Mouse (Mus musculus) forebrain, embryonic 13.5 days (tissue): ENCODE data around the gene Cpn2. TPM values are rescaled to one million over a fixed set of nuclear protein-coding genes. Genes with fewer than 3 reads are reported as not detected.

Experiments used
- ATAC-seq: fragments of 200-750 bp; cut with Nextera tagmentation; 2 replicates; pipeline ENCODE4 v1.8.0; 2017
- H3K27ac ChIP-seq: fragments of 300-500 bp; sonication (generic); 2 replicates; pipeline ENCODE4 v1.5.1; 2015; ENCODE audit warnings: inconsistent platforms, mild to moderate bottlenecking, moderate library complexity
- H3K27me3 ChIP-seq: fragments of 300-500 bp; sonication (generic); 2 replicates; pipeline ENCODE4 v1.6.1; 2015; ENCODE audit warnings: mild to moderate bottlenecking, inconsistent platforms
- H3K36me3 ChIP-seq: fragments of 300-500 bp; sonication (generic); 2 replicates; pipeline ENCODE4 v1.6.1; 2015; ENCODE audit warnings: mild to moderate bottlenecking, inconsistent platforms; ENCODE audit not compliant: poor library complexity, severe bottlenecking
- H3K4me1 ChIP-seq: fragments of 300-500 bp; sonication (generic); 2 replicates; pipeline ENCODE4 v1.6.1; 2015; ENCODE audit warnings: inconsistent platforms
- H3K4me2 ChIP-seq: fragments of 300-500 bp; sonication (generic); 2 replicates; pipeline ENCODE4 v1.6.1; 2015; ENCODE audit warnings: inconsistent platforms, mild to moderate bottlenecking, moderate library complexity
- H3K4me3 ChIP-seq: fragments of 300-500 bp; sonication (generic); 2 replicates; pipeline ENCODE4 v1.5.1; 2015; ENCODE audit warnings: mild to moderate bottlenecking, inconsistent platforms
- H3K9ac ChIP-seq: fragments of 300-500 bp; sonication (generic); 2 replicates; pipeline ENCODE4 v1.6.1; 2015; ENCODE audit warnings: mild to moderate bottlenecking, inconsistent platforms
- H3K9me3 ChIP-seq: fragments of 300-500 bp; sonication (generic); replicated peaks from 2 replicates; pipeline ENCODE4 v1.6.1; 2016; ENCODE audit warnings: inconsistent platforms
- WGBS: fragments of 180-500 bp; shearing (Covaris S2); methylation state at CpG from one replicate; pipeline ENCODE4 v1.1.7; 2015; 5-methylcytosine and 5-hydroxymethylcytosine counted together
- polyA plus RNA-seq: library from polyadenylated mRNA; unstranded; fragments of >200 nt; fragmentation: Nextera tagmentation; extraction: Ambion mirVana; gene quantifications from 2 replicates; pipeline ENCODE4 v1.2.1, GENCODE M21; 2015

The Cpn2 gene
- polyA plus RNA-seq = not detected in 2 replicates

GRCm38 (mm10) chr16:30267359-30267758, at the start of gene Cpn2:
TSS of gene Cpn2 (minus strand) at chr16:30267499.
- Histone ChIP-seq H3K9ac (no peak within 1 kb of the TSS), H3K9me3 (no peaks in the 10 kb centered on the region), H3K4me2 (no peak within 1 kb of the TSS), H3K36me3 (no peaks in the 10 kb centered on the region), H3K27ac (no peak within 1 kb of the TSS), H3K4me3 (no peak within 1 kb of the TSS), H3K4me1 (peaks cover 13% of the 10 kb centered on the region), H3K27me3 (no peaks in the 10 kb centered on the region)
- WGBS = 72% methylated on average over 5 of the region's 5 CpGs
- ATAC-seq = no peak

DNA sequence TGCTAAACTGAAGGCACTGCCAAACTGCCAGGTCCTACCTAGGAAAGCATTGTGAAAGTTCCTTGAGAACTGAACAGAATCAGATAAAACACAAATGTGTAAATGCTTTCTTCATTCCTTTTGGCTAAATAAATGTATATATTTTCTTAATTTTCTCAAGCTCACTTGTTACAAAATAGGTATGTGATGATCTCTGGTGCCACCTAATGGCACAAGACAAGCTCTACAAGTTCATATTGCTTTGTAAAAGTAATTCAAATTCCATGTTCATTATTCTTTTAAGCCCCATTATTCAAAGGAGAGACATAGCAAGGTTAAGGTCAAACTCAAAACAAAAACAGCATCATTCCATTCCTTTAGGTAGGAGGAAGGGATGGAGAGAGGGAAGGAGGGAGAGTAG, 46.9 kb upstream of the Cpn2 start:
- no peak overlapping the region for H3K4me2 ChIP-seq
- peaks cover 6% of the 10 kb centered on the region for H3K4me1 ChIP-seq
- H3K27ac ChIP-seq = no peak overlapping the region
- no peak for ATAC-seq
- peaks cover 12% of the 10 kb centered on the region; the same call in 1 of the 2 replicates for H3K36me3 ChIP-seq
- no peak overlapping the region for H3K4me3 ChIP-seq
- no peak overlapping the region for H3K9ac ChIP-seq
- peaks cover 22% of the 10 kb centered on the region for H3K27me3 ChIP-seq
- no peaks in the 10 kb centered on the region for H3K9me3 ChIP-seq

- peak within 1 kb of the TSS; percentile 52 for H3K4me3 ChIP-seq
- H3K27me3 ChIP-seq = peaks cover 53% of the 10 kb centered on the region
- H3K9me3 ChIP-seq = no peaks in the 10 kb centered on the region
- H3K36me3 ChIP-seq = peaks cover 9% of the 10 kb centered on the region; the same call in 1 of the 2 replicates
- H3K9ac ChIP-seq = peak within 1 kb of the TSS; percentile 67
- H3K4me1 ChIP-seq = peaks cover 22% of the 10 kb centered on the region
- H3K27ac ChIP-seq = no peak within 1 kb of the TSS
- H3K4me2 ChIP-seq = peak within 1 kb of the TSS; percentile 91
- ATAC-seq = no peak
These were observed 43.3 kb upstream of the Cpn2 start, which contains the start of gene Gp5 for GRCm38 (mm10) chr16:30310647-30311046. TSS of gene Gp5 (minus strand) at chr16:30310779.

- H3K36me3 ChIP-seq = peaks cover 6% of the 10 kb centered on the region; the same call in 1 of the 2 replicates
- WGBS = 52% methylated on average over 8 of the region's 8 CpGs
- H3K4me2 ChIP-seq = no peak overlapping the region
- peaks cover 55% of the 10 kb centered on the region for H3K27me3 ChIP-seq
- no peak for ATAC-seq
- H3K4me3 ChIP-seq = no peak overlapping the region
- H3K4me1 ChIP-seq = peaks cover 22% of the 10 kb centered on the region
- no peaks in the 10 kb centered on the region for H3K9me3 ChIP-seq
- no peak overlapping the region for H3K9ac ChIP-seq
- H3K27ac ChIP-seq = no peak overlapping the region
These were observed 42.8 kb upstream of the Cpn2 start for GRCm38 (mm10) chr16:30310171-30310515.

DNA sequence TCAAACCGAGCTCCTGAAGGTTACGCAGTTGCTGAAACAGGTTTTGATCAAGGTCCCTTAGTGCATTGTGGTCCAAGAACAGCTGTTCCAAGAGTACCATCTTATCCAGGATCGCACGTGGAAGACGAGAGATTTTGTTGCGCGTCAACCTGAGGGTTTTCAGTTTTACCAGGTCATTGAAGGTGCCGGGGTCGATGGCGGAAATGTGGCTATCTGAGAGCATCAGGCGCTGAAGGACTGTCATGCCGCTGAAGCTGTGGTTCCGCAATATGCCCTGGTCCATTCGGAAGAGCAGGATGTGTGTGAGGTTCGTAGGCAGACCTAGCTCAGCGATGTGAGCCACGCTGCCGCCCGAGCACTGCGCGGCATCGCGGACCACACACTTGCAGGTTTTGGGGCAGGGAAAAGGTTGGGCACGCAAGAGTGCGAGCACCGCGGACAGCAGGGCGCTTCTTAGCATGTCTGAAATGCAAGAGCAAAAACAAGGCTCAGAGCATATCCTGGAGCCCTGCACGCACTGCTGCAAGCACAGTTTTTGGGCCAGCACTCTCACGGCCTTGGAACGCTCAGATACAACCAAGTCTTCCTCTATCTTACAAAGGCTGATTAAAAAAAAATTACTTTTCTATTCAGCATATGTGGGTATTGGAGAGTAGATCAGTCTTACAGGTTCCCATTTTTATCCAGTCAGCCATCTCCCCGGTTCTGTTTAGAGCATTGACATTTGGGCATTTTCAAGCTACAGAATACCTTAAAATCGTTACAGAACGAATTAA, 42.3 kb upstream of the Cpn2 start:
- H3K27me3 ChIP-seq = peaks cover 57% of the 10 kb centered on the region
- no peak overlapping the region for H3K27ac ChIP-seq
- 4% methylated on average over 34 of the region's 34 CpGs for WGBS
- ATAC-seq = no peak; the same call in 1 of the 2 replicates
- H3K36me3 ChIP-seq = peaks cover under 1% of the 10 kb centered on the region; the same call in 1 of the 2 replicates
- no peaks in the 10 kb centered on the region for H3K9me3 ChIP-seq
- H3K4me2 ChIP-seq = peak overlapping the region; percentile 91
- peak overlapping the region; percentile 67 for H3K9ac ChIP-seq
- H3K4me3 ChIP-seq = peak overlapping the region; percentile 52
- H3K4me1 ChIP-seq = peaks cover 22% of the 10 kb centered on the region

DNA sequence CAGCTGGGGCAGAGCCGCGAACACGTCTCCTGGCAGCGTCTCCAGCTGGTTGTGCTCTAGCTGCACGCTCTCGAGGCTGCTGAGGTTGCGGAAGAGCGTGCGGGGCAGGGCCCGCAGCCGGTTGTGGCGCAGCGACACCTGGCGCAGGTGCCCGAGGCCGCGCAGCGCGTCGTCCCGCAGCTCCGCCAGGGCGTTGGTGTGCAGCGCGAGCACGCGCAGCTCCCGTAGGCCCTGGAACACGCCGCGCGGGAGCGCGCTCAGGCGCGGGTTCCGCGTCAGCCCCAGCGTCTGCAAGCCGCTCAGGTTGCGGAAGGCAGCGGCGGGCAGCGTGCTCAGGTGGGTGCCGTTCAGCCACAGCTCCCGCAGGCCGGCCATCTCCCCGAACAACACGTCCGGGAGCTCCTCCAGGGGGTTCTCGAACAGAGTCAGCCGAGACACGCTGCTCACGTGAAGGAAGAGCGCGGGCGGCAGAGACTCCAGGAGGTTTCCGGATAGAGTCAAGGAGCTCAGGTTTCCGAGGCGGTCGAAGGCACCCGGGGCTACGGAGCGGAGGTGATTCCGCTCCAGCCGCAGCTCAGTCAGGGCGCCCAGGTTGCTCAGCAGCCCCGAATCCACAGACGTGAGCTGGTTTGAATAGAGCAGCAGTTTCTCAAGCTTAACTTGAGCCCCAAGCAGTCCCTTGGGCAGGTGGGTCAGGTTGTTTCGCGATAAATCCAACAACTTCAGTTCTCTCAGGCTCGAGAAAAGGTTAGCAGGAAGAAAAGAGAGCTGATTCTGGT, 41.5 kb upstream of the Cpn2 start:
- Histone ChIP-seq H3K9me3 (no peaks in the 10 kb centered on the region), H3K4me3 (peak overlapping the region; percentile 52), H3K27ac (no peak overlapping the region), H3K27me3 (peaks cover 64% of the 10 kb centered on the region), H3K4me2 (peak overlapping the region; percentile 91), H3K36me3 (no peaks in the 10 kb centered on the region), H3K4me1 (peaks cover 22% of the 10 kb centered on the region), H3K9ac (peak overlapping the region; percentile 67)
- under 1% methylated on average over 71 of the region's 72 CpGs for WGBS
- peak; percentile 71 for ATAC-seq

- Histone ChIP-seq H3K9ac (peak overlapping the region; percentile 67), H3K4me1 (peaks cover 22% of the 10 kb centered on the region), H3K4me2 (peak overlapping the region; percentile 91), H3K36me3 (no peaks in the 10 kb centered on the region), H3K27me3 (peaks cover 67% of the 10 kb centered on the region), H3K27ac (no peak overlapping the region), H3K9me3 (no peaks in the 10 kb centered on the region), H3K4me3 (peak overlapping the region; percentile 52)
- 15% methylated on average over 29 of the region's 29 CpGs for WGBS
- ATAC-seq = peak; percentile 39; the same call in 1 of the 2 replicates
These were observed 40.8 kb upstream of the Cpn2 start for GRCm38 (mm10) chr16:30307961-30308615.

DNA sequence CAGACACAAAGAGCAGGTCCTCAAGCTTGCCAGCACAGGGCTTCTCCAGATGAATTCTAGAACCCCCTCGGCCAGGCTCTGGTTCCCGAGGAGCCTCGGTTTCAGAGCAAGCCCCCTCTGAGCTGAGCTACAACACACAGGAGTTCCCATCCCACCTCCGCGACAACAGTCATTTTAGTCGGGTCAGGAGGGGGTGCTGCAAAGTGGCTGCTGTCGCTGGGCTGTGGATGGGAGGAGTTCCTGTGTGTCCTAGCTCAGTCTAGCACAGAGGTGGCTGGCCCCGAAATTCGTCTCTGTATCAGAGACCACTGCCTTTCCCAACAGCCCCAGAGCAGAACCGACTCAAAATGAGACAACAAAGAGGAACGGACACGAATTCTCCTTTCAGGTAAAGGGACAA, 40.0 kb upstream of the Cpn2 start:
- ATAC-seq = no peak
- 56% methylated on average over 12 of the region's 12 CpGs for WGBS
- H3K27me3 ChIP-seq = peaks cover 67% of the 10 kb centered on the region

DNA sequence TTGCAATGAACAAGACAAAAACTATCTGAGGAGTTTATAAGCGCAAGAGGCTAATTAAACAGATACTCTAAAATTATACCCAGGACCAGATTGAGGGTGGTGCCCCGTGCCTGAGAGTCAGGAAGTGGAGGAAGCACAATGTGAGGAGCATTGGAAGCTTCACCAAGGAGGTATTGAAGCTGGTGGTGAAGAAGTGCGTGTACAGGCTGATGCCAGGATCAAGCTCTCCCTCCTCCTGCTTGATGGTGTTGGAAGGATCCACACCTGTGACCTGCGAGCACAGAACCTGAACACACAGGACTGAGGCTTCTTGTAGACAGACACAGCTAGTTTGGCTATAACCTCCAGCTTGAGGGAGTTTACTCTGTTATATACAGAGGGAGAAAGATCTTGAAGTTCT, 38.8 kb upstream of the Cpn2 start:
- H3K27me3 ChIP-seq = peaks cover 63% of the 10 kb centered on the region
- H3K36me3 ChIP-seq = no peaks in the 10 kb centered on the region
- no peak overlapping the region for H3K9ac ChIP-seq
- H3K27ac ChIP-seq = no peak overlapping the region
- no peaks in the 10 kb centered on the region for H3K9me3 ChIP-seq
- H3K4me1 ChIP-seq = peaks cover 22% of the 10 kb centered on the region
- no peak for ATAC-seq
- 89% methylated on average over 4 of the region's 4 CpGs for WGBS
- H3K4me2 ChIP-seq = no peak overlapping the region
- no peak overlapping the region for H3K4me3 ChIP-seq

More for the DNA sequence above, 40.0 kb upstream of the Cpn2 start:
- Histone ChIP-seq H3K36me3 (no peaks in the 10 kb centered on the region), H3K27ac (no peak overlapping the region), H3K4me3 (no peak overlapping the region), H3K9ac (no peak overlapping the region), H3K4me2 (no peak overlapping the region), H3K4me1 (peaks cover 22% of the 10 kb centered on the region), H3K9me3 (no peaks in the 10 kb centered on the region)

DNA sequence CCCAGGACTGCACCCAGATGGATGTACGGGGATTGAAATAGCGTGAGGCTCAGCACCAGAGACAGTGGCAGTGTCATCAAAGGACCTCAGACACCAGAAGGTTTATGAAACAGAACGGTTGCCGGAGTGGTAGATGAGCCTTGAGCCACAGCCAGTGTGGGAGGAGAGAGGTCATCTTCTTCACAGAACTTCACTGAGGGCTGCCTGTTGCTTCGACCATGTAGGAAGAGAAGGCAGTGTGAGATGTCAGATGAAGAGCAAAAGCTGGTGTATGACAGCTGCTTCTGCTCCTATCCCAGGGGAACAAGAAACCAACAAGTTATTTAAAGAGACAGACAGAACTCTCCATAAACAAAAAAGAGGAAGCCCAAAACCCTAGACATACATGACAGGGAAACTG, 36.9 kb upstream of the Cpn2 start:
- 87% methylated on average over 5 of the region's 5 CpGs for WGBS
- Histone ChIP-seq H3K9me3 (no peaks in the 10 kb centered on the region), H3K4me1 (peaks cover 16% of the 10 kb centered on the region), H3K27ac (no peak overlapping the region), H3K4me3 (no peak overlapping the region), H3K27me3 (peaks cover 45% of the 10 kb centered on the region), H3K4me2 (no peak overlapping the region), H3K9ac (no peak overlapping the region), H3K36me3 (no peaks in the 10 kb centered on the region)
- ATAC-seq = no peak

GRCm38 (mm10) chr16:30303411-30303810, 36.1 kb upstream of the Cpn2 start:
- Histone ChIP-seq H3K36me3 (no peaks in the 10 kb centered on the region), H3K27ac (no peak overlapping the region), H3K4me1 (peaks cover 8% of the 10 kb centered on the region), H3K4me3 (no peak overlapping the region), H3K4me2 (no peak overlapping the region), H3K9ac (no peak overlapping the region), H3K27me3 (peaks cover 37% of the 10 kb centered on the region), H3K9me3 (no peaks in the 10 kb centered on the region)
- WGBS = 79% methylated on average over 2 of the region's 2 CpGs
- no peak for ATAC-seq

DNA sequence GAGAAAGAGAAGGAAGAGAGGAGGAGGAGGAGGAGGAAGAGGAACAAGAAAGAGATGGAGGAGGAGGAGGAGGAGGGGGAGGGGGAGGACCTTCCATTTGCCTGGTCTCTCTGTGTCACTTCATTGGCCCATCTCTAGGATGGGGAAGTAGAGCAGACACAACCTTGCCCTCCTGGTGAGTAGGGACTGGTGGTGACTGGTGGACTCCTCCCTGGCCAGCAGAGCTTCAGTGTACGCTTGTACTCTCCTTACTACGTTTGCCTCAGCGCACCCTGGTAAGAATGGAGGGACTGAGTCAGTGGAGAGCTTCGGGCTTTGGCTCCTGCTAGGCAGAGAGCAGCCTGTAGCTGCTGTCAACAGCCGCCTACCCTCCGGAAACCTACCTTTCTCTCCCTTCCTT, 35.4 kb upstream of the Cpn2 start:
- Histone ChIP-seq H3K27me3 (peaks cover 30% of the 10 kb centered on the region), H3K27ac (no peak overlapping the region), H3K9ac (no peak overlapping the region), H3K4me1 (peaks cover under 1% of the 10 kb centered on the region; the same call in 1 of the 2 replicates), H3K4me2 (no peak overlapping the region), H3K9me3 (no peaks in the 10 kb centered on the region), H3K4me3 (no peak overlapping the region), H3K36me3 (no peaks in the 10 kb centered on the region)
- no peak for ATAC-seq
- WGBS = 88% methylated on average over 6 of the region's 6 CpGs
